Comparison of ENCODE assay signal across 24 mouse cellular contexts in genomic region chr9:13601729-13602128, GRCm38 (mm10).
DNase-seq lines count a peak whose midpoint lies in the region; ATAC-seq and TF ChIP-seq lines count a peak whose summit lies in the region.
"Had no signal": no experiment of that assay in that cellular context is flagged by ENCODE, and none has a peak within 500 bp of the region (broad histone marks: within the 10 kb centered on the region; RNA-seq: fewer than 3 reads in every experiment).

No protein-coding gene starts in this region.

- H3K4me2 ChIP-seq in midbrain, embryonic 15.5 days, result no peak overlapping the region
- H3K4me2 ChIP-seq in midbrain, embryonic 13.5 days (replicated peaks), result no peak overlapping the region
- no peak overlapping the region for H3K4me2 ChIP-seq in midbrain, postnatal 0 days (ENCODE audit: low read depth, low read length, poor library complexity, severe bottlenecking)
- H3K4me2 ChIP-seq in midbrain, embryonic 14.5 days (ENCODE audit: low read length), result no peak overlapping the region
- H3K4me2 ChIP-seq: embryonic facial prominence, embryonic 12.5 days; forebrain, embryonic 13.5 days; forebrain, embryonic 15.5 days had no signal

- H3K9ac ChIP-seq in midbrain, embryonic 15.5 days, result no peak overlapping the region
- no peak overlapping the region for H3K9ac ChIP-seq in midbrain, embryonic 13.5 days (replicated peaks)
- no peak overlapping the region for H3K9ac ChIP-seq in midbrain, postnatal 0 days (replicated peaks; ENCODE audit: low read length, poor library complexity, severe bottlenecking)
- no peak overlapping the region for H3K9ac ChIP-seq in midbrain, embryonic 14.5 days (replicated peaks; ENCODE audit: low read length)
- H3K9ac ChIP-seq: embryonic facial prominence, embryonic 12.5 days; forebrain, embryonic 13.5 days; forebrain, embryonic 15.5 days had no signal

- H3K36me3 ChIP-seq in midbrain, embryonic 15.5 days (replicated peaks), result no peaks in the 10 kb centered on the region
- no peaks in the 10 kb centered on the region for H3K36me3 ChIP-seq in midbrain, embryonic 13.5 days
- H3K36me3 ChIP-seq in midbrain, postnatal 0 days (ENCODE audit: insufficient read depth, low read length), result no peaks in the 10 kb centered on the region
- no peaks in the 10 kb centered on the region for H3K36me3 ChIP-seq in midbrain, embryonic 14.5 days (ENCODE audit: control insufficient read depth, insufficient read depth, low read length)
- H3K36me3 ChIP-seq: embryonic facial prominence, embryonic 10.5 days; embryonic facial prominence, embryonic 12.5 days; forebrain, embryonic 15.5 days; G1E had no signal

- whole genome bisulfite sequencing in midbrain, embryonic 15.5 days, result 58% methylated on average over 3 of the region's 3 CpGs
- WGBS in midbrain, embryonic 13.5 days, result 71% methylated on average over 3 of the region's 3 CpGs
- 52% methylated on average over 3 of the region's 3 CpGs for WGBS in midbrain, postnatal 0 days
- 71% methylated on average over 3 of the region's 3 CpGs for WGBS in midbrain, embryonic 14.5 days

- H3K9me3 ChIP-seq in midbrain, embryonic 15.5 days, result no peaks in the 10 kb centered on the region
- no peaks in the 10 kb centered on the region for H3K9me3 ChIP-seq in midbrain, embryonic 13.5 days
- no peaks in the 10 kb centered on the region for H3K9me3 ChIP-seq in midbrain, postnatal 0 days (ENCODE audit: low read length)
- no peaks in the 10 kb centered on the region for H3K9me3 ChIP-seq in midbrain, embryonic 14.5 days (ENCODE audit: control insufficient read depth, low read length)
- H3K9me3 ChIP-seq: embryonic facial prominence, embryonic 10.5 days; embryonic facial prominence, embryonic 12.5 days; forebrain, embryonic 13.5 days; forebrain, embryonic 15.5 days; G1E had no signal

- peak; percentile 21 for DNase-seq in heart, adult 11 months
- DNase-seq in heart, postnatal 25 days (ENCODE audit: low spot score), result no peak
- no peak for DNase-seq in midbrain, postnatal 0 days (ENCODE audit: low spot score)
- DNase-seq in midbrain, embryonic 14.5 days, result no peak
- DNase-seq: adrenal gland, adult 8-10 months; adrenal gland, postnatal 14 days; adrenal gland, postnatal 36 days; B cell, adult 2 months; cerebellum, adult 11-12 months; cerebellum, adult 2 months; cerebellum, adult 9-10 months; cerebellum, postnatal 10 days; cerebellum, postnatal 25 days had no signal

- intact Hi-C loops in heart, postnatal 25 days (cut with DNase I), result no loop called here

- peak overlapping the region; percentile 3; the same call in 1 of the 2 replicates for H3K27ac ChIP-seq in midbrain, embryonic 15.5 days
- H3K27ac ChIP-seq in midbrain, embryonic 13.5 days, result no peak overlapping the region
- H3K27ac ChIP-seq in midbrain, postnatal 0 days (ENCODE audit: low read depth, low read length), result no peak overlapping the region
- no peak overlapping the region for H3K27ac ChIP-seq in midbrain, embryonic 14.5 days (replicated peaks; ENCODE audit: low read depth, low read length)
- H3K27ac ChIP-seq: embryonic facial prominence, embryonic 10.5 days; embryonic facial prominence, embryonic 12.5 days; forebrain, embryonic 13.5 days; forebrain, embryonic 15.5 days had no signal

- H3K4me1 ChIP-seq in midbrain, embryonic 15.5 days, result no peaks in the 10 kb centered on the region
- H3K4me1 ChIP-seq in midbrain, embryonic 13.5 days (replicated peaks), result 0 out of 2 replicates have a peak, but pooled peaks cover 3% of the 10 kb centered on the region
- H3K4me1 ChIP-seq in midbrain, postnatal 0 days (ENCODE audit: insufficient read depth, low read length), result no peaks in the 10 kb centered on the region
- H3K4me1 ChIP-seq in midbrain, embryonic 14.5 days (ENCODE audit: control insufficient read depth, insufficient read depth, low read length), result 0 out of 2 replicates have a peak, but pooled peaks cover 3% of the 10 kb centered on the region
- H3K4me1 ChIP-seq: embryonic facial prominence, embryonic 10.5 days; embryonic facial prominence, embryonic 12.5 days; forebrain, embryonic 13.5 days; forebrain, embryonic 15.5 days had no signal

- H3K4me3 ChIP-seq in midbrain, embryonic 15.5 days, result no peak overlapping the region
- no peak overlapping the region for H3K4me3 ChIP-seq in midbrain, embryonic 13.5 days (replicated peaks)
- H3K4me3 ChIP-seq in midbrain, postnatal 0 days (ENCODE audit: low read depth, low read length), result no peak overlapping the region
- no peak overlapping the region for H3K4me3 ChIP-seq in midbrain, embryonic 14.5 days (replicated peaks; ENCODE audit: low read depth, low read length)
- H3K4me3 ChIP-seq: embryonic facial prominence, embryonic 10.5 days; embryonic facial prominence, embryonic 12.5 days; forebrain, embryonic 13.5 days; forebrain, embryonic 15.5 days had no signal

- no peaks in the 10 kb centered on the region for H3K27me3 ChIP-seq in midbrain, embryonic 15.5 days (replicated peaks)
- no peaks in the 10 kb centered on the region for H3K27me3 ChIP-seq in midbrain, embryonic 13.5 days
- H3K27me3 ChIP-seq in midbrain, postnatal 0 days (ENCODE audit: insufficient read depth, low read length), result no peaks in the 10 kb centered on the region
- no peaks in the 10 kb centered on the region for H3K27me3 ChIP-seq in midbrain, embryonic 14.5 days (ENCODE audit: control insufficient read depth, insufficient read depth, low read length)
- H3K27me3 ChIP-seq: CH12.LX; embryonic facial prominence, embryonic 12.5 days; forebrain, embryonic 13.5 days; forebrain, embryonic 15.5 days; Patski had no signal

- no peak for TF ChIP-seq CTCF in midbrain, postnatal 0 days (IDR thresholded peaks at IDR 0.05)

- ATAC-seq in midbrain, embryonic 15.5 days (replicated peaks), result peak; percentile 57
- no peak for ATAC-seq in midbrain, embryonic 13.5 days
- 0 out of 2 replicates have a peak, but pooled peaks have one; percentile 21 for ATAC-seq in midbrain, postnatal 0 days (ENCODE audit: low FRiP score)
- no peak for ATAC-seq in midbrain, embryonic 14.5 days (ENCODE audit: low FRiP score, low TSS enrichment)
- ATAC-seq: activated CD4-positive, CD25-positive, alpha-beta regulatory T cell, adult 4 months; CD4-positive, CD25-positive, alpha-beta regulatory T cell, adult 4 months; forebrain, embryonic 13.5 days; forebrain, embryonic 15.5 days; Patski had no signal

Comparison
In these comparisons a context has a peak if more than half of its experiments do, and no peak if none do; other contexts are left out.
1. ATAC-seq: peak in midbrain, embryonic 15.5 days (single experiment) and midbrain, postnatal 0 days (single experiment); none in midbrain, embryonic 13.5 days (single experiment) and midbrain, embryonic 14.5 days (single experiment).